Mouse (Mus musculus) CD4-positive helper T cell, adult 2 months (primary cell): ENCODE measurements around the gene Rilpl1.

ENCODE experiments used
- DNase-seq: peaks from one replicate; pipeline ENCODE4 v3.0.0-alpha.2; 2012; ENCODE audit warnings: low read depth, missing footprints, low spot score

Gene Rilpl1

DNA sequence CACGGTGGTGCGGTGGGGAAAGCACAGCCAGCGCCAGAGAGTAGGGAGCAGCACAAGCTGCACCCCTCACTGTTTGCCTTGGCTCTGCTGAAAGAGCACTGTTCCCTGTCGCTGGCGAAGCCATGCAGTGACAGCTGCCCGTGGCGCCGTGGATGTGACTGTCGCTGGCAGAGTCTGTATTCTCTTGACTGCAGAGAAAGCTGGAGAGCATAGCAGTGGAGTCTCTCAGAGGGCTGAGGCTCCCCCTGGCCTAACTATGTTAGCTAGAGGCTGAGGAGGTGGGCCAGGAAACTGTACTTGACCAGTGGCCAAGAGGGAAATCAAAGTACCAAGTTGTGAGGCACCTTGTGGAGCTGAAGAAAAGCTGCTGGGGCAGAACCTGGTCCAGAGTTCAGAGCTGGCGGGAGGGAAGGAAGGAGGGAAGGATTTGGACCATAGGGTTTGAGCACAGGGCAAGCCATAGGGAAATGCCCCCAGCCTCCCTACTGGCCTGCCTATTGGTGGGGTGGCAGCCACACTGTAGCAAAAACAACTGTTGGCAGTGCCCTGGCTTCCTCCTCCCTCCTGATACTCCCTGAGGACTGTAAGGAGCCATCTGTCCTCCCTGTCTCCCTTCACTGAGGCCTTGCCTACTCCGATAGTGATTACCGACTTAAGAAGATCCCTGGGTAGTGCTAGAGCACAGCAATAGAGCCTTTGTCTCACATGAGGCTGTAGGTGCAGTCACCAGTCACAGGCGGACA lies 77.7 kb downstream of the Rilpl1 start:
- no peak for DNase-seq

- no peak for DNase-seq
Measured at GRCm38 (mm10) chr5:124452494-124453228, 78.5 kb downstream of the Rilpl1 start.

DNA sequence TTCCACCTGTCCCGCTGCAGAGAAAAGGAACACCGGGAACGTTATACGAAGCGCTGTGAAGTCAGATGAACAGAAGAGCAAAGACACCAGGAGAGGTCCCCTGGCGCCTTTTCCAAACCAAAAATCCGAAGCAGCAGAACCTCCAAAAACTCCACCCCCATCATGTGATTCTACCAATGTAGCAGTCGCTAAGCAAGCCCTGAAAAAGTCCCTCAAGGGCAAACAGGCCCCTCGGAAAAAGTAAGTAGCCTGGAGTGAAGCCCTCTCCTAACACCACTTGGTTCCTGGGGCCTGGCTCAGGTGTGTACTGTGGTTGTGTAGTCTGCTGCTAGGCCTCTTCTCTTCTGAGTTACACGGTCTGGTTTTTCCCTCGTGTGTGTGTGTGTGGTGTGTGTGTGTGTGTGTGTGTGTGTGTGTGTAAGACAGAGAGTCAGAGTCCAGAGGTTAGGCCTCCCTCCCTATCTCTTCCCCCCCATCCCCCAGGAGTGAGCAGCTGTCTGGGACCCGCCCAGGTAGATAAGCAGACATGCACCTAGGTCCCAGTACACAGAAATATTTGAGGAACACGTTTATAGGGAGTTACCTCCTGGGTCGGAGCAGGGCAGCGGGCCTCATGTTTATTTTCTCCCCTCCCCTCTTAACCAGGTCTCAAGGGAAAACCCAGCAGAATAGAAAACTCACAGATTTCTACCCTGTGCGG lies 80.4 kb downstream of the Rilpl1 start:
- no peak for DNase-seq

DNA sequence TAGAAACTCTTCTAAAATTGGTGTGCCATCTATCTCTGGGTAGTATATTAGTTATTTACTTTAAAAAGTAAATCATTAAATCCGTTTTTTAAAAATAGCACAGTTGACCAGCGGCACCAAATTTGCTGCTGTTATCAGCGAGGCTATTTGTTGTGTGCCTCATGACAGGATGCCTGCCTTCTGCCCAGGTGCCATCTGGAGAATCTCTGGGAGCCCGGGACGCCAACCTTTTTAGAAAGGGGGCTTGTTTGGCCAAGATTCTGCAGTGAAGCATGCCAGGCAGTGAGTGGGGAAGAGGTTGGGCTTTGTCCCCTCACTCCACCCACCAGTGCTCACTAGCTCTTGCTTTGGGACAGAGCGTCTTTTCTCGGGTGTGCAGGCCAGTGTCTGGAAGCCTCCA lies 81.1 kb downstream of the Rilpl1 start:
- DNase-seq, result no peak

DNA sequence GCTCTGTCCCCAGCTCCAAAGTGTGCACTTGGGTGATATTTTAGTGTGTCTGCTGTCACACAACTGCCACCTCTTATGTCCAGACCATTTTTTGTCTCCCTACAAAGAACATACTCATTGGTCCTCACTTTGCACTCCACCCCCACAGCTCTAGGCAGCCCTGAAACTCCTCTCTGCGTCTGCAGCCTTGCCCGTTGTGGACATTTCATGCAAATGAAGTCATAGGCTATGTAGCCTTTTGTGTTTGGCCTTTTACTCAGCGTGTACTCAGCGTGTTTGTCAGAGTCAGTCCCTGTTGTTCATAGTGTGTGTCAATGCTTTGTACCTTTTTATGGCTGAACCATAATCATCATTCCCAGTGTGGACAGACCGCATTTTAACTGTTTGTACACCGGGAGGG lies 81.7 kb downstream of the Rilpl1 start:
- DNase-seq, result no peak

- DNase-seq, result peak; percentile 43
Measured at GRCm38 (mm10) chr5:124446301-124446881, 84.8 kb downstream of the Rilpl1 start.

- peak; percentile 60 for DNase-seq
Measured at GRCm38 (mm10) chr5:124445621-124446293, 85.4 kb downstream of the Rilpl1 start.

- peak; percentile 87 for DNase-seq
Measured at GRCm38 (mm10) chr5:124444661-124445561, 86.3 kb downstream of the Rilpl1 start.

DNA sequence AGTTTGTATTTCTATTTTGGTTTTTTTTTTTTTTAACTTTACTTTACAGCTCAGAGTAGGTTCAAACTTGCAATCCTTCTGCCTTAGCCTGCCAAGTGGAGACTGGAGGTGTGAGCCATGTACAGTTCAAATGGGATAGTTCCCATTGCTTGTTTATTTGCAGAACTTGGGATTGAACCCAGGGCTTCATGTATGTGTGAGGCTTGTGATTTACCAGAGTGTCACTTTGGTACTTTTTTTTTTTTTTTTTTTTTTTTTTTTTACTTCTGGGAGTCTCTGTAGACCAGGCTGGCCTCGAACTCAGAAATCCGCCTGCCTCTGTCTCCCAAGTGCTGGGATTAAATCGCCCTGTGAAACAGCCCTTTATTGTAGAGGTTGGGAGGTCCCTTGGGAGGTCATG lies 87.0 kb downstream of the Rilpl1 start:
- no peak for DNase-seq
